Mouse (Mus musculus) intestine, embryonic 16.5 days (tissue): ENCODE data around the gene Lhfpl3. TPM values are rescaled to one million over a fixed set of nuclear protein-coding genes. Genes with fewer than 3 reads are reported as not detected.

Source experiments
- ATAC-seq: fragments of 200-750 bp; cut with Nextera tagmentation; 2 replicates; pipeline ENCODE4 v1.8.0; 2017; ENCODE audit warnings: moderate TSS enrichment, moderate library complexity
- H3K27ac ChIP-seq: fragments of 300-500 bp; sonication (generic); 2 replicates; pipeline ENCODE4 v1.5.1; 2014; ENCODE audit warnings: mild to moderate bottlenecking, low read length
- H3K27me3 ChIP-seq: fragments of 300-500 bp; sonication (generic); replicated peaks from 2 replicates; pipeline ENCODE4 v1.6.1; 2014; ENCODE audit warnings: low read length, control low read depth, mixed read lengths; ENCODE audit not compliant: control insufficient read depth, insufficient read depth
- H3K36me3 ChIP-seq: fragments of 300-500 bp; sonication (generic); 2 replicates; pipeline ENCODE4 v1.6.1; 2014; ENCODE audit warnings: low read length, control low read depth; ENCODE audit not compliant: control insufficient read depth, insufficient read depth
- H3K4me1 ChIP-seq: fragments of 300-500 bp; sonication (generic); 2 replicates; pipeline ENCODE4 v1.6.1; 2014; ENCODE audit warnings: low read length, control low read depth, mixed read lengths; ENCODE audit not compliant: control insufficient read depth, insufficient read depth
- H3K4me2 ChIP-seq: fragments of 300-500 bp; sonication (generic); 2 replicates; pipeline ENCODE4 v1.6.1; 2014; ENCODE audit warnings: low read depth, low read length, control low read depth
- H3K4me3 ChIP-seq: fragments of 300-500 bp; sonication (generic); 2 replicates; pipeline ENCODE4 v1.5.1; 2014; ENCODE audit warnings: mild to moderate bottlenecking, low read length
- H3K9ac ChIP-seq: fragments of 300-500 bp; sonication (generic); 2 replicates; pipeline ENCODE4 v1.6.1; 2014; ENCODE audit warnings: low read depth, low read length
- H3K9me3 ChIP-seq: fragments of 300-500 bp; sonication (generic); 2 replicates; pipeline ENCODE4 v1.6.1; 2016; ENCODE audit warnings: low read length, control low read depth; ENCODE audit not compliant: control insufficient read depth
- WGBS: fragments of 180-500 bp; shearing (Covaris S2); extraction: QIAGEN DNeasy Blood & Tissue Kit; methylation state at CpG from one replicate; pipeline ENCODE4 v1.1.7; 2014; 5-methylcytosine and 5-hydroxymethylcytosine counted together
- polyA plus RNA-seq: library from polyadenylated mRNA; unstranded; fragments of >200 nt; fragmentation: Nextera tagmentation; extraction: Ambion mirVana; gene quantifications from 2 replicates; pipeline ENCODE4 v1.2.1, GENCODE M21; 2015

The Lhfpl3 gene
- polyA plus RNA-seq, 1 experiment from 2014 or later: 0.05 TPM

- Histone ChIP-seq H3K9me3 (no peaks in the 10 kb centered on the region), H3K4me3 (no peak overlapping the region), H3K4me1 (no peaks in the 10 kb centered on the region), H3K27ac (no peak overlapping the region), H3K36me3 (no peaks in the 10 kb centered on the region), H3K9ac (no peak overlapping the region), H3K27me3 (no peaks in the 10 kb centered on the region), H3K4me2 (no peak overlapping the region)
- WGBS: 77% methylated on average over 3 of the region's 3 CpGs
- ATAC-seq: no peak
Measured at GRCm38 (mm10) chr5:22829822-22830450, 84.1 kb downstream of the Lhfpl3 start.

DNA sequence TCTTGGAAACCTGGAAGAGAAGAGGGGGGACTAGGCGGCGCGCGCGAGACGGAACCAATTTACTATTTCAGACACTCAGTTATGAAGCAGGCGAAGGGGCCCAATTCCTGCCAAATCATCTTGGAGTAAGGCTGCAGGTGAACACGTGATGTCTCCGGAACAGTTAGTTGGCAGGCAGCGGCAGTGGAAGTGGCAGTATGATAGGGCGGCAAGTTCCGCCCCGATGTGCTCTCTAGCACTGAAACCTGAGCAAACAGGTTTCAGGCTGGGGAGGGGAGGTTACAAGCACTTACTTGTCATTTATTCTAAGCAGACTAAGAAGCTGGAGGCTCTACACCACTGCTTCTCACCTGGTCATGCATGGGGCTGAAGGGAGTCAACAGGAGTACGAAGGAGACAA lies 105.7 kb downstream of the Lhfpl3 start:
- H3K4me1 ChIP-seq: no peaks in the 10 kb centered on the region
- no peak overlapping the region for H3K27ac ChIP-seq
- no peak for ATAC-seq
- no peaks in the 10 kb centered on the region for H3K27me3 ChIP-seq
- H3K9me3 ChIP-seq: no peaks in the 10 kb centered on the region
- WGBS: 47% methylated on average over 14 of the region's 14 CpGs
- no peak overlapping the region for H3K4me3 ChIP-seq
- H3K4me2 ChIP-seq: no peak overlapping the region
- no peaks in the 10 kb centered on the region for H3K36me3 ChIP-seq
- H3K9ac ChIP-seq: no peak overlapping the region

GRCm38 (mm10) chr5:22853503-22853902 lies 107.6 kb downstream of the Lhfpl3 start:
- Histone ChIP-seq H3K9ac (no peak overlapping the region), H3K4me3 (no peak overlapping the region), H3K27me3 (no peaks in the 10 kb centered on the region), H3K4me2 (no peak overlapping the region), H3K36me3 (no peaks in the 10 kb centered on the region), H3K4me1 (no peaks in the 10 kb centered on the region), H3K27ac (no peak overlapping the region), H3K9me3 (no peaks in the 10 kb centered on the region)
- no peak for ATAC-seq
- 89% methylated on average over 2 of the region's 2 CpGs for WGBS

DNA sequence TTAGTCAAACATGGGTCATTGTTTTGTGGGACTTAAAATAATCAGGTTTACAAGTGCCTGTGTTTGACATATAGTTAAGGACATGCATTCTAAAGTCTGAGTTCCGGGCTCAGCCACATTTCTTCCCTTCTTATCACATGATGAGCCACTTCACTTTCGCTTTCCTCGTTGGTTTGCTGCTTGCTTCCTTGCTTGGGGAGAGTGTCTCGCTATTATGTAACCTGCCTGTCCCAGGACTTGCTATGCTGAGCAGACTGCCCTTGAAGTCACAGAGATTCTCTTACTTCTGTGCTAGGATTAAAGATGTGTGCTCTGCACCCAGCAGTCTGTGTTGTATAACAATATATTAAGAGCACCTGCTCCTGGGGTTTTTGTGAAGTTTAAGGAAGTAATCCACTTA lies 110.6 kb downstream of the Lhfpl3 start:
- Histone ChIP-seq H3K27ac (no peak overlapping the region), H3K27me3 (no peaks in the 10 kb centered on the region), H3K4me2 (no peak overlapping the region), H3K9ac (no peak overlapping the region), H3K4me1 (no peaks in the 10 kb centered on the region), H3K4me3 (no peak overlapping the region), H3K36me3 (no peaks in the 10 kb centered on the region), H3K9me3 (no peaks in the 10 kb centered on the region)
- ATAC-seq: no peak
- 67% methylated on average over 4 of the region's 4 CpGs for WGBS

DNA sequence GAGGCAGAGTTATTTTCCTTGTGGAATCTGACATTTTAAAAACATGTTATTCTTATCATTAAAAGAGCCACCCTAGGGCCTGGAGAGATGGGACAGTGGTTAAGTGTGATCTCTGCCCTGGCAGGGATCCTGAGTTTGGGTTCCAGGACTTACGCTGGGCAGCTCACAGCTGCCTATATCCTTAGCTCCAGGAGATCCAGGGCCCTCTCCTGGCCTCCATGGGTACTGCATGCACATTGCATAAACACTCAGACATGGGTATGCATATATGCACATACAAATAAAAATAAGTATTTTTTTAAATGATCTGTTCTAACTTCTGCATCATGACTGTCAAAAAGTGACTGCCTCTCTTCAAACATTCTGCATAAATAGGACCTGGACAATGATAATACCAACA lies 115.5 kb downstream of the Lhfpl3 start:
- Histone ChIP-seq H3K27ac (no peak overlapping the region), H3K4me2 (no peak overlapping the region), H3K27me3 (no peaks in the 10 kb centered on the region), H3K9ac (no peak overlapping the region), H3K9me3 (no peaks in the 10 kb centered on the region), H3K36me3 (no peaks in the 10 kb centered on the region), H3K4me3 (no peak overlapping the region), H3K4me1 (no peaks in the 10 kb centered on the region)
- no peak for ATAC-seq
- 29% methylated on average over 1 of the region's 1 CpGs for WGBS

DNA sequence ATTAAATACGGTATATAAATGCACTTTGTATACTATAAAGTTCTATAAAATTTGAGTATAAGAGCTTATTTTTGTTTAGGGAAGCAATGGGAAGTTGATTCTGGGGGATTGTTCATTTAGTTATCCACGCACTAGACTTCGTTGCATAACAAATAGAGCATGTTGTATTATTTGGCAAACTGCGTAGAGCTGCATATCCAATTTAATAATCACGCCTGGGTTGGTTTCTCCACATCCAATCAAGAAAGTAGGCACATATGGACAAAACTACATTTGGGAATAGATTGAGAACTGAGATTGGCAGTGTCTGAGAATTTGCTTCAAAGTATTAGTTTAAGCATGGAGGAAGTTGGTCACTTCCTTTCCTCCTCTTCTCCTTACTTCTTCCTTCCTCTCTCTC lies 123.2 kb downstream of the Lhfpl3 start:
- no peaks in the 10 kb centered on the region for H3K36me3 ChIP-seq
- no peak overlapping the region for H3K9ac ChIP-seq
- no peak overlapping the region for H3K4me3 ChIP-seq
- H3K27ac ChIP-seq: no peak overlapping the region
- no peaks in the 10 kb centered on the region for H3K9me3 ChIP-seq
- no peak overlapping the region for H3K4me2 ChIP-seq
- no peaks in the 10 kb centered on the region for H3K4me1 ChIP-seq
- WGBS: 89% methylated on average over 5 of the region's 5 CpGs
- ATAC-seq: no peak
- H3K27me3 ChIP-seq: no peaks in the 10 kb centered on the region

GRCm38 (mm10) chr5:22872417-22872816 lies 126.6 kb downstream of the Lhfpl3 start:
- no peak overlapping the region for H3K4me2 ChIP-seq
- WGBS: 67% methylated on average over 1 of the region's 1 CpGs

DNA sequence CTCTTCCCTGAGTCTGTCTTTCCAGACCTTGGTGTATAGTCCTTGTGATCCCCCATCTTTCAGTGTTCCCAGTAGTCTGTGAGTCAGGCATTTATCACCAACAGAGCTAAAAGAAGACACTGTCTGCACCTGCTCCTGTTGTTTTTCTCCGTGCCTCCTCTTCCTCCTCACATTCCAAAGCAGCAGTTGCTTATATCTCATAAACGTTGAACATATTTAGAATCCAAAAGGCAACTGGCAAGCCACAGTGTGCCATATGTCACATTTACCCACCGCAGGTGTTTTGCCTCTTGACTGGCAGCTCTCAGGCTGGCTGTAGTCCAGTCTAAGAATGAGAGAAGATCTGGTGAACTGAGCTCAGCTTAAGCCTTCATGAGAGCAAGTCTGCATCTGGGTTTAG lies 142.5 kb downstream of the Lhfpl3 start:
- Histone ChIP-seq H3K9ac (no peak overlapping the region), H3K4me3 (no peak overlapping the region), H3K27me3 (no peaks in the 10 kb centered on the region), H3K4me2 (no peak overlapping the region), H3K36me3 (no peaks in the 10 kb centered on the region), H3K27ac (no peak overlapping the region), H3K4me1 (no peaks in the 10 kb centered on the region), H3K9me3 (no peaks in the 10 kb centered on the region)
- ATAC-seq: no peak
- 76% methylated on average over 3 of the region's 3 CpGs for WGBS

More at GRCm38 (mm10) chr5:22872417-22872816, 126.6 kb downstream of the Lhfpl3 start:
- Histone ChIP-seq H3K4me3 (no peak overlapping the region), H3K4me1 (no peaks in the 10 kb centered on the region), H3K9me3 (no peaks in the 10 kb centered on the region), H3K36me3 (no peaks in the 10 kb centered on the region), H3K27ac (no peak overlapping the region), H3K27me3 (no peaks in the 10 kb centered on the region), H3K9ac (no peak overlapping the region)
- ATAC-seq: no peak

GRCm38 (mm10) chr5:22889481-22889880 lies 143.6 kb downstream of the Lhfpl3 start:
- H3K9me3 ChIP-seq: no peaks in the 10 kb centered on the region
- H3K9ac ChIP-seq: no peak overlapping the region
- no peak overlapping the region for H3K4me2 ChIP-seq
- no peaks in the 10 kb centered on the region for H3K27me3 ChIP-seq
- no peak overlapping the region for H3K4me3 ChIP-seq
- no peak for ATAC-seq
- WGBS: 75% methylated on average over 4 of the region's 4 CpGs
- no peak overlapping the region for H3K27ac ChIP-seq
- H3K36me3 ChIP-seq: no peaks in the 10 kb centered on the region
- no peaks in the 10 kb centered on the region for H3K4me1 ChIP-seq

GRCm38 (mm10) chr5:22897228-22897627 lies 151.4 kb downstream of the Lhfpl3 start:
- Histone ChIP-seq H3K27ac (no peak overlapping the region), H3K4me2 (no peak overlapping the region), H3K36me3 (no peaks in the 10 kb centered on the region), H3K4me3 (no peak overlapping the region), H3K9me3 (no peaks in the 10 kb centered on the region), H3K27me3 (no peaks in the 10 kb centered on the region), H3K4me1 (no peaks in the 10 kb centered on the region), H3K9ac (no peak overlapping the region)
- 79% methylated on average over 3 of the region's 3 CpGs for WGBS
- ATAC-seq: no peak
